ENCODE assay signal across 33 mouse cellular contexts in the genomic region with DNA sequence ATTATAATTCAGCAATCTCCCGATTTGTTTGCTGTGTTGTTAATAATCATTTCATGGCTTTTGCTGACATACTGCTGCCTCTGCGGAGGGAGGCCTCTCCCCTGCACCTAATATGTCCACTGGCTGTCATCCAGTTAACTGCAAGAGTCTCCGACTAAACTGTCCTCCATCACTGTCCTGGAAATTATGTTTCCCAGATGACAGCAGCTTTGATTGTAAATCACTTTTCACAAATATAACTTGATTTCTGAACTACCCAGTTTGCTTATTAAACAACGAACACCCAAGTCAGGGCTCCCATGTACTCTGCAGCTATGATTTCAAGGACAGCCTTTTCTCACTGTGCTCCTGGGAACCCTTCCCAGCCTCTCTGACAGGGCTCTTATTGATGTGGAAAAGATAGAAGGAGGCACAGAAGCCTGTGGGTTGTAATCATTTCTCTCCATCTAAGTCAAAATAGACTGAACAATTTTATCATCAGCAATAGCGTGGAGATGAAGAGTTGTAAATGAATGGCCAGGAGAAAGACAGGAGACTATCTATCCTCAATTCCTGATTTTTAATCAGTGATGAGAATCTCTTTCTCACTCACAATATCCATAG. TPM values are rescaled to one million over a fixed set of nuclear protein-coding genes. Genes with fewer than 3 reads are reported as not detected.
DNase-seq lines count a peak whose midpoint lies in the region; ATAC-seq and TF ChIP-seq lines count a peak whose summit lies in the region.
"Had no signal": no experiment of that assay in that cellular context is flagged by ENCODE, and none has a peak within 500 bp of the region (broad histone marks: within the 10 kb centered on the region; RNA-seq: fewer than 3 reads in every experiment).

No protein-coding gene starts in this region.

- peak; percentile 53; the same call in 1 of the 2 replicates for ATAC-seq in cerebellum, adult (ENCODE audit: insufficient number of reproducible peaks, low FRiP score, low TSS enrichment)
- no peak for ATAC-seq in lung, embryonic 14.5 days (ENCODE audit: insufficient read depth)
- no peak for ATAC-seq in hindbrain, postnatal 0 days
- ATAC-seq in liver, postnatal 0 days, result no peak
- ATAC-seq: forebrain, embryonic 14.5 days; intestine, postnatal 0 days; midbrain, embryonic 13.5 days had no signal

- H3K36me3 ChIP-seq in lung, embryonic 14.5 days (ENCODE audit: insufficient read depth), result no peaks in the 10 kb centered on the region
- H3K36me3 ChIP-seq in hindbrain, postnatal 0 days (ENCODE audit: insufficient read depth, low read length), result no peaks in the 10 kb centered on the region
- no peaks in the 10 kb centered on the region for H3K36me3 ChIP-seq in liver, postnatal 0 days (replicated peaks; ENCODE audit: insufficient read depth, low read length)
- H3K36me3 ChIP-seq: embryonic facial prominence, embryonic 12.5 days; lung, embryonic 15.5 days had no signal

- no peaks in the 10 kb centered on the region for H3K27me3 ChIP-seq in lung, embryonic 14.5 days (ENCODE audit: insufficient read depth, low read length)
- no peaks in the 10 kb centered on the region for H3K27me3 ChIP-seq in hindbrain, postnatal 0 days (ENCODE audit: insufficient read depth, low read length)
- H3K27me3 ChIP-seq in liver, postnatal 0 days (ENCODE audit: insufficient read depth, low read length), result no peaks in the 10 kb centered on the region
- H3K27me3 ChIP-seq: CH12.LX; embryonic facial prominence, embryonic 12.5 days; lung, embryonic 15.5 days; midbrain, embryonic 13.5 days had no signal

- H3K4me3 ChIP-seq in lung, embryonic 14.5 days (ENCODE audit: low read depth, low read length), result no peak overlapping the region
- no peak overlapping the region for H3K4me3 ChIP-seq in hindbrain, postnatal 0 days (ENCODE audit: low read length)
- no peak overlapping the region for H3K4me3 ChIP-seq in liver, postnatal 0 days (ENCODE audit: low read depth, low read length)
- H3K4me3 ChIP-seq: embryonic facial prominence, embryonic 12.5 days; lung, embryonic 15.5 days; midbrain, embryonic 13.5 days; myocyte had no signal

- no peak overlapping the region for H3K9ac ChIP-seq in lung, embryonic 14.5 days
- H3K9ac ChIP-seq in hindbrain, postnatal 0 days (replicated peaks; ENCODE audit: low read length), result no peak overlapping the region
- no peak overlapping the region for H3K9ac ChIP-seq in liver, postnatal 0 days (replicated peaks)
- H3K9ac ChIP-seq: embryonic facial prominence, embryonic 12.5 days; liver, embryonic 14.5 days; lung, embryonic 15.5 days; midbrain, embryonic 13.5 days had no signal

- H3K27ac ChIP-seq in lung, embryonic 14.5 days (ENCODE audit: low read depth), result no peak overlapping the region
- H3K27ac ChIP-seq in hindbrain, postnatal 0 days, result peak overlapping the region; percentile 32; the same call in 1 of the 2 replicates
- no peak overlapping the region for H3K27ac ChIP-seq in liver, postnatal 0 days (ENCODE audit: low read depth)
- H3K27ac ChIP-seq: embryonic facial prominence, embryonic 12.5 days; liver, embryonic 14.5 days; lung, embryonic 15.5 days; midbrain, embryonic 13.5 days; stomach, postnatal 0 days had no signal

- no peak for DNase-seq in cerebellum, adult 11-12 months
- peak; percentile 26 for DNase-seq in lung, embryonic 14.5 days
- no peak for DNase-seq in lung, postnatal 4 days
- DNase-seq in MN1 (ENCODE audit: low spot score), result peak; percentile 30
- peak; percentile 42 for DNase-seq in hindbrain, postnatal 0 days (ENCODE audit: low spot score)
- DNase-seq in liver, postnatal 0 days, result no peak
- DNase-seq in ovary, postnatal 36 days (ENCODE audit: low spot score), result no peak
- DNase-seq: adrenal gland, adult 8-10 months; cerebellum, adult 18-20 months; embryo, embryonic 11 days; gastrocnemius, postnatal 14 days; heart, postnatal 14 days; kidney, adult 9 months; kidney, postnatal 14 days; liver; right cerebral cortex, postnatal 4 days; thymus, adult 18-20 months; thymus, postnatal 25 days had no signal

- no peak overlapping the region for H3K4me2 ChIP-seq in lung, embryonic 14.5 days
- H3K4me2 ChIP-seq in hindbrain, postnatal 0 days (ENCODE audit: low read depth, low read length), result no peak overlapping the region
- no peak overlapping the region for H3K4me2 ChIP-seq in liver, postnatal 0 days (ENCODE audit: low read depth, low read length)
- H3K4me2 ChIP-seq: embryonic facial prominence, embryonic 12.5 days; lung, embryonic 15.5 days; midbrain, embryonic 13.5 days had no signal

- no peaks in the 10 kb centered on the region for H3K9me3 ChIP-seq in lung, embryonic 14.5 days (ENCODE audit: low read depth, low read length)
- H3K9me3 ChIP-seq in hindbrain, postnatal 0 days (ENCODE audit: low read length), result no peaks in the 10 kb centered on the region
- H3K9me3 ChIP-seq in liver, postnatal 0 days (ENCODE audit: low read length), result no peaks in the 10 kb centered on the region
- H3K9me3 ChIP-seq: embryonic facial prominence, embryonic 12.5 days; lung, embryonic 15.5 days; midbrain, embryonic 13.5 days had no signal

- H3K4me1 ChIP-seq in lung, embryonic 14.5 days (ENCODE audit: insufficient read depth), result no peaks in the 10 kb centered on the region
- H3K4me1 ChIP-seq in hindbrain, postnatal 0 days (ENCODE audit: insufficient read depth, low read length), result no peaks in the 10 kb centered on the region
- H3K4me1 ChIP-seq in liver, postnatal 0 days (ENCODE audit: insufficient read depth), result no peaks in the 10 kb centered on the region
- H3K4me1 ChIP-seq: embryonic facial prominence, embryonic 12.5 days; lung, embryonic 15.5 days had no signal

- no peak for TF ChIP-seq CTCF in lung, embryonic 14.5 days (IDR thresholded peaks at IDR 0.05; ENCODE audit: low read depth)
- no peak for TF ChIP-seq CTCF in hindbrain, postnatal 0 days (IDR thresholded peaks at IDR 0.05; ENCODE audit: low read depth)
- no peak for TF ChIP-seq CTCF in liver, postnatal 0 days (IDR thresholded peaks at IDR 0.05; ENCODE audit: low read depth)

- TF ChIP-seq EP300 in liver, postnatal 0 days (IDR thresholded peaks at IDR 0.05; ENCODE audit: low read depth), result no peak

- WGBS in lung, embryonic 14.5 days, result 44% methylated on average over 5 of the region's 5 CpGs
- 51% methylated on average over 5 of the region's 5 CpGs for WGBS in hindbrain, postnatal 0 days
- 71% methylated on average over 5 of the region's 5 CpGs for WGBS in liver, postnatal 0 days (ENCODE audit: insufficient replicate concordance)

RNA-seq across cellular contexts. Expression of gene Rab3c, which starts 49.6 kb away (rescaled TPM):
- polyA plus RNA-seq in lung, embryonic 14.5 days (2014; fragmentation: Nextera tagmentation; extraction: Ambion mirVana), result 1.7 TPM in 2 replicates
- total RNA-seq in hindbrain, postnatal 0 days (2014; rRNA removed), result 125 and 126 TPM in 2 replicates
- 126 and 130 TPM in 2 replicates for polyA plus RNA-seq in hindbrain, postnatal 0 days (2015; fragmentation: Nextera tagmentation; extraction: Ambion mirVana)
- not detected in 2 replicates for polyA plus RNA-seq in liver, postnatal 0 days (2015; fragmentation: Nextera tagmentation; extraction: Ambion mirVana)
- total RNA-seq: CH12.LX; ES-E14; granulocyte monocyte progenitor cell, adult 5-6 weeks; megakaryocyte, adult 5-6 weeks; neutrophil, adult 5-6 weeks had no signal
- polyA plus RNA-seq: spleen, adult 2 months had no signal

Comparison
In these comparisons a context has a peak if more than half of its experiments do, and no peak if none do; other contexts are left out.
1. DNase-seq: peak in lung, embryonic 14.5 days (single experiment), MN1 (single experiment) and hindbrain, postnatal 0 days (single experiment); none in cerebellum, adult 11-12 months (single experiment), lung, postnatal 4 days (0 of 2), liver, postnatal 0 days (single experiment) and ovary, postnatal 36 days (single experiment).
2. RNA of gene Rab3c, which starts 49.6 kb away (polyA plus RNA-seq): 126 to 130 TPM in hindbrain, postnatal 0 days; 1.7 TPM in lung, embryonic 14.5 days and not detected in liver, postnatal 0 days; every median in the first group is over 10 times any median in the second.